Mouse (Mus musculus) urinary bladder, adult 2 months (tissue): ENCODE measurements around the gene Cd247. TPM values are rescaled to one million over a fixed set of nuclear protein-coding genes. Genes with fewer than 3 reads are reported as not detected.

Source experiments
- DNase-seq: peaks from one replicate; pipeline ENCODE4 v3.0.0; 2022; ENCODE audit warnings: low spot score
- polyA plus RNA-seq: library from polyadenylated mRNA; depleted of rRNA; stranded (reverse); fragments of >200 nt; gene quantifications from 2 replicates; pipeline ENCODE4 v1.2.3, GENCODE M21; 2012

The Cd247 gene
- polyA plus RNA-seq, 1 experiment = 1.5 TPM

- DNase-seq = no peak
Measured at GRCm38 (mm10) chr1:165852131-165852530, 63.6 kb downstream of the Cd247 start.

GRCm38 (mm10) chr1:165853131-165853721 is 64.7 kb downstream of the Cd247 start:
- DNase-seq = no peak

- DNase-seq = peak; percentile 41
Measured at GRCm38 (mm10) chr1:165853729-165854420, 65.4 kb downstream of the Cd247 start.

- DNase-seq = no peak
Measured at GRCm38 (mm10) chr1:165855759-165856545, 67.5 kb downstream of the Cd247 start.

- DNase-seq = no peak
Measured at GRCm38 (mm10) chr1:165857279-165857678, 68.8 kb downstream of the Cd247 start.

GRCm38 (mm10) chr1:165858356-165858755 is 69.9 kb downstream of the Cd247 start:
- no peak for DNase-seq

- DNase-seq = no peak
Measured at GRCm38 (mm10) chr1:165860373-165861234, 72.1 kb downstream of the Cd247 start.

- no peak for DNase-seq
Measured at GRCm38 (mm10) chr1:165861235-165861609, 72.7 kb downstream of the Cd247 start.

- DNase-seq = no peak
Measured at GRCm38 (mm10) chr1:165862059-165862458, 73.6 kb downstream of the Cd247 start.

GRCm38 (mm10) chr1:165864864-165865795 is 76.6 kb downstream of the Cd247 start:
- DNase-seq = no peak

- no peak for DNase-seq
Measured at GRCm38 (mm10) chr1:165866630-165867280, 78.3 kb downstream of the Cd247 start.

GRCm38 (mm10) chr1:165868659-165869058 is 80.2 kb downstream of the Cd247 start:
- no peak for DNase-seq

GRCm38 (mm10) chr1:165874645-165875044 is 86.2 kb downstream of the Cd247 start:
- no peak for DNase-seq

- DNase-seq = no peak
Measured at GRCm38 (mm10) chr1:165875520-165876284, 87.2 kb downstream of the Cd247 start.

- DNase-seq = no peak
Measured at GRCm38 (mm10) chr1:165878751-165879150, 90.3 kb downstream of the Cd247 start.

GRCm38 (mm10) chr1:165882146-165882900 is 93.8 kb downstream of the Cd247 start:
- no peak for DNase-seq

- no peak for DNase-seq
Measured at GRCm38 (mm10) chr1:165891686-165892085, 103.2 kb downstream of the Cd247 start.

- DNase-seq = no peak
Measured at GRCm38 (mm10) chr1:165903596-165903995, 115.1 kb downstream of the Cd247 start.

GRCm38 (mm10) chr1:165908153-165908552 is 119.7 kb downstream of the Cd247 start:
- DNase-seq = no peak
